Mouse (Mus musculus) cerebellum, postnatal 25 days (tissue): ENCODE results near the gene Tap1.
A peak's percentile ranks its signal among the peaks of the same experiment; 100 is the strongest.

ENCODE experiments used
- DNase-seq, 2 experiments: peaks; one replicate each; pipeline ENCODE4 v3.0.0; 2021; ENCODE audit warnings: mixed read lengths in 2 of 2

Tap1 gene

DNA sequence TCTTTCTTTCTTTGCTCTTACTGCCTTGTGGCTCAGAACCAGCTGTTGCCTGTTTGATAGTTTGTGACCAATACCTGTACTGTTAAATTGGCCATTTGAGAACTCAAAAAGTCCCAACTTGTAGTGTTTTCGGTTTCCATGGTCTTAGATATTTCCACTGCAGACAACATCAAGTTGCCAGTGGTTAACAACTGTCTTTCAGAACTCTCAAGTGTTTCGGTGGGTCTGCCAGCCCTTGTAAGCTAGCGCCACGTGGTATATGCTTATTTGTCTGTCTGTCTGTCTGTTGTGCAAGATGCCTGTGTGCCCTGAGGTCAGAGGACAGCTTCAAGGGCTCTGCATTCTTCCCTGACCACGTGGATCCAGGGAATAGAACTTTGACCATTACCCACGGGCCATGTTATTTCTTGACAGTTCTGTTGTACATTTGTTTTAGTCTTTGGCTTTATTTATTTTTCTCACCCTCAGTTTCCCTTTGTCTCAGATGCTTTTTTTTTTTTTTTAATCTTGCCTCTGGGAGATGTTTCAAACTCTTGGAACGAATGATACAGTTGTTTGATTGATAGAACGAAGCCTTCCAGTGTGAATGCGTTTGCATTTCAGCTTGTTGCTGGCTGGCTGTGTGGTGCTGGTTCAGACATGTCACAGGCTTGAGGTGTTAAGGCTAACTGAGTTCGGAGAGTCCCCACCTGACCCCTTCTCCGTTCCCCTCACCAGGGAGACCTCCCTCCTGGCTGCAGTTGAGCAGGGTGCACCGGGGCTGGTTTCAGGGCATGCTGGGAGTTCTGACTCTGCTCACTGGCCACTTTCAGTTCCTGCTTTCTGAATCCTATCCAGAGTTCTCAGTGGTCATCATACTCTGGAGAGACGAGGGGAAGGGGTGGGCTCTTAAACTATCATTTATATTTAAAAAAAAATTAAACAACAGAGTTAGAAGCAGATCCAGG, 7.2 kb upstream of the Tap1 start:
- no peak for DNase-seq

DNA sequence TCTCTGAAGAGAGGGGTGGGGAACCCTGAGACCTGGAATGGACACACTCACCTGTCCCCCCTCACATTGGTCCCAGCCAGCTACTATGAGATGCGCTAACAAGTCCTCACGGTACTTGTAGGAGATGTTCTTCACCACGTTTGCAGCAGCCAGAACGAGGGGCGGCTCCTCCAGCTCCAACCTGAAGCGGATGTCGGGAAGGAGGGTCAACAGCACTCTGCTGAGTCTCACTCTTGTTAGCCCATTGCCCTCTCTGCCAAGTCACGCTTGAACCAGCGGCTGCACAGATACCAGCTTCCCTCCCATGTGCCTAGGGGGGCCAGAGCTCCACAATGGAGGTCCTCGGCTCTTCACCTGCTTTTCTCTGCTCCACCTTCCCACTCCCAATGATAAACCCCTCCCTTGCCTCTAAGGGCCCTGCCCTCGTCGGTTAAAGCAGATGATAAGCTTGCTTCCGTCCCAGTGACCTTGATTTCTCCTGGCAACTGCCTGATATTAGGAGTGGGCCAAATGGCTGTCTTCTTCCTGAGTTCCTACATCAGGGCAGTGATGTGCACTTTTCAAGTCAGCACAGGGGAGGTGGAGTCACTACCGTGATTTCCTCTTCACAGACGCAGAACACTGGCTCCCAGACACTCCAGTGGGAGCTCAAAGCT, 3.7 kb upstream of the Tap1 start:
- no peak for DNase-seq

DNA sequence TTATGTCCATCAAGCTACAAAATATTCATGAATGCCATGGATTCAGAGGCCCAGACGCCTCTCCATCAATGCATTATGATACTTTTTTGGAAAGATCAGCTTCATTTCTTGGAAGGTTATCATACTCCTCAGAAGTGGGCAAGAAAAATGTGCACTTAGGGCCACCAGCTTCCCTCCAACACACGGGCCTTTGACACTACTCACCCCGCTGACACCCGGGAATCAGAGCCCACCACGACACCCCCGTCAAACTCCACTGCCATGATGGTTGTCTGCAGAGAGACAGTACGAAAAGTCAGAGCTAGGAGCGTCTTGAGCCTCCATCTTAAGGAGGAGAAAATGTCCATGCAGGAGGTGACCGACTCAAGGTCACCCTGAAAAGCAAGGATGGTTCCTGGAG, 1.8 kb upstream of the Tap1 start:
- DNase-seq: no peak

DNA sequence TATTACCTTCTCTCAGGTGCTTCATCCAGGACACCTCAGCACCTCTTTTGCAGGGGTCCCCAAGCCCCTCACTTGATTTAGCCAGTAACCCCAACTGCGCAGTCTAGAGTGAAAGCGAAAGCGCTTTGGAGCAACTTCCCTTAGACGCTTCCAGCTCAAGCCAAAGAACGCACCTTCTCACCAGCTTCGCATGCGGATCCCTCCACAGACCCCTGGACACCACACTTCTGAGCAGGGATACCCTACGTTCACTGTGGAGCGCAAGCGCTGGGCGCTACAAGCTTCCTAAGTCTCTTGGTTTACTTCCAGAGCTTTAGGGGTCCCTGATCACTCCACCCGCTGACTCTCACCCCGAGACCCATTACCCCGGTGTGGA, 480 bp upstream of the Tap1 start:
- no peak for DNase-seq

DNA sequence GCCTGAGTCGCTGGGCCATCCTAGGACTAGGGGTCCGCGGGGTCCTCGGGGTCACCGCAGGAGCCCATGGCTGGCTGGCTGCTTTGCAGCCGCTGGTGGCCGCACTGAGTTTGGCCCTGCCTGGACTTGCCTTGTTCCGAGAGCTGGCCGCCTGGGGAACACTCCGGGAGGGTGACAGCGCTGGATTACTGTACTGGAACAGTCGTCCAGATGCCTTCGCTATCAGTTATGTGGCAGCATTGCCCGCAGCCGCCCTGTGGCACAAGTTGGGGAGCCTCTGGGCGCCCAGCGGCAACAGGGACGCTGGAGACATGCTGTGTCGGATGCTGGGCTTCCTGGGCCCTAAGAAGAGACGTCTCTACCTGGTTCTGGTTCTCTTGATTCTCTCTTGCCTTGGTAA, 657 bp downstream of the Tap1 start:
- no peak for DNase-seq

DNA sequence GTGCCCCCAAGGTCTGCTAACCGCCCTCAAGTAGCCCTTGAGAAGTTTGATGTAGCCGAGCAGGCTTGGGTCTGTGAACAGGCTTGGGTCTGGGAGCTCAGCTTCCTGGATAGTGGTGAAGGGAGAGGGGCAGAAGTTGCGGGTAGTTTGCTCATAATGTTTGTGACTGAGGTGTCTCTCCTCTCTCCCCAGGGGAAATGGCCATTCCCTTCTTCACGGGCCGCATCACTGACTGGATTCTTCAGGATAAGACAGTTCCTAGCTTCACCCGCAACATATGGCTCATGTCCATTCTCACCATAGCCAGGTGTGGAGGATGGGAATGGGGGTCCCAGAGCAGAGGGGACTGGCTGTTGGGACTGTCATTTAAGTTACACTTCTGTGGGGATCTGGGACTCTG, 1.6 kb downstream of the Tap1 start:
- no peak for DNase-seq

DNA sequence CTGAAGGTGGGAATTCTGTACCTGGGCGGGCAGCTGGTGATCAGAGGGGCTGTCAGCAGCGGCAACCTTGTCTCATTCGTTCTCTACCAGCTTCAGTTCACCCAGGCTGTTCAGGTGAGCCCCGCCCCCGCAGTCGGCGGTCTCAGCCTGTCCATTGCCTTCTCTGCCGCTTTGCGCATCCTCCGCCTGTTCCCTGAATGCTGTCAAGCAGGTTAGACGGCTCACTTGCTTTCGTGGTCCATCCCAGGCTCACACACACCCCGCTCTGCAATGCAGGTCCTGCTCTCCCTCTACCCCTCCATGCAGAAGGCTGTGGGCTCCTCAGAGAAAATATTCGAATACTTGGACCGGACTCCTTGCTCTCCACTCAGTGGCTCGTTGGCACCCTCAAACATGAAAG, 5.5 kb downstream of the Tap1 start:
- no peak for DNase-seq

DNA sequence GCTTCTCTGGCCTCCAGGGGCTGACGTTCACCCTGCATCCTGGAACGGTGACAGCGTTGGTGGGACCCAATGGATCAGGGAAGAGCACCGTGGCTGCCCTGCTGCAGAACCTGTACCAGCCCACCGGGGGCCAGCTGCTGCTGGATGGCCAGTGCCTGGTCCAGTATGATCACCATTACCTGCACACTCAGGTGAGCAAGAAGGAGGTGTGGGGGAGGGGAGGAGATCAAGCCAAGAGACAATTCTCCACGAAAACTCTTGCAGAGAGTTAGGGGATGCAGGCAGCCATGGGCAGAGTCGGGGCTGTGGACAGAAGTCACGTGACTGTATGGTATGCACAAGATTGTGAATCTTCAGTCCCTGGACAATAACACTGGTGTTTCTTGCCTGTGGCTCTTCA, 6.1 kb downstream of the Tap1 start:
- DNase-seq: no peak

DNA sequence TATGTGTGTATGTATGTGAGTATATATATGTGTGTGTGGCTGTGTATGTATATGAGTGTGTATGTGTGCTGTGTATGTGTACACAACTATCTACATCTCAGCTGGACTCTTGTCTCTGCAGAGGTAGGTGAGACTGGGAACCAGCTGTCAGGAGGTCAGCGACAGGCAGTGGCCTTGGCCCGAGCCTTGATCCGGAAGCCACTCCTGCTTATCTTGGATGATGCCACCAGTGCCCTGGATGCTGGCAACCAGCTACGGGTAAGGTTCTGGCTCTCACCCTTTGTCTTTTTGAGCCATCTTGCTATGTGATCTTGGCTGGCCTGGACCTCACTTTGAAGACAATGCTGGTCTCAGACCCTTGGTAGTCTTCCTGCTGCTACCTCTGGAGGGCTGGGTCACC, 7.4 kb downstream of the Tap1 start:
- DNase-seq: no peak

DNA sequence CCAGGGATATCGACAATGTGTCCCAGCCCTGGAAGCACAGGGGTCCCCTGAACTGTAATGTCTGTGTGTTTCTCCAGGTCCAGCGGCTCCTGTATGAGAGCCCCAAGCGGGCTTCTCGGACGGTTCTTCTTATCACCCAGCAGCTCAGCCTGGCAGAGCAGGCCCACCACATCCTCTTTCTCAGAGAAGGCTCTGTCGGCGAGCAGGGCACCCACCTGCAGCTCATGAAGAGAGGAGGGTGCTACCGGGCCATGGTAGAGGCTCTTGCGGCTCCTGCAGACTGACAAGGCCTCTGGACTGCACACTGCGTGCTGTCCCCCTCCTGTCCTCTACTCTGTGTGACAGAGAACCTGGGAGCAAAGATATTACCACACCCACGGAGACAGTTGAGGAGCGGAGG, 9.1 kb downstream of the Tap1 start:
- DNase-seq: no peak

DNA sequence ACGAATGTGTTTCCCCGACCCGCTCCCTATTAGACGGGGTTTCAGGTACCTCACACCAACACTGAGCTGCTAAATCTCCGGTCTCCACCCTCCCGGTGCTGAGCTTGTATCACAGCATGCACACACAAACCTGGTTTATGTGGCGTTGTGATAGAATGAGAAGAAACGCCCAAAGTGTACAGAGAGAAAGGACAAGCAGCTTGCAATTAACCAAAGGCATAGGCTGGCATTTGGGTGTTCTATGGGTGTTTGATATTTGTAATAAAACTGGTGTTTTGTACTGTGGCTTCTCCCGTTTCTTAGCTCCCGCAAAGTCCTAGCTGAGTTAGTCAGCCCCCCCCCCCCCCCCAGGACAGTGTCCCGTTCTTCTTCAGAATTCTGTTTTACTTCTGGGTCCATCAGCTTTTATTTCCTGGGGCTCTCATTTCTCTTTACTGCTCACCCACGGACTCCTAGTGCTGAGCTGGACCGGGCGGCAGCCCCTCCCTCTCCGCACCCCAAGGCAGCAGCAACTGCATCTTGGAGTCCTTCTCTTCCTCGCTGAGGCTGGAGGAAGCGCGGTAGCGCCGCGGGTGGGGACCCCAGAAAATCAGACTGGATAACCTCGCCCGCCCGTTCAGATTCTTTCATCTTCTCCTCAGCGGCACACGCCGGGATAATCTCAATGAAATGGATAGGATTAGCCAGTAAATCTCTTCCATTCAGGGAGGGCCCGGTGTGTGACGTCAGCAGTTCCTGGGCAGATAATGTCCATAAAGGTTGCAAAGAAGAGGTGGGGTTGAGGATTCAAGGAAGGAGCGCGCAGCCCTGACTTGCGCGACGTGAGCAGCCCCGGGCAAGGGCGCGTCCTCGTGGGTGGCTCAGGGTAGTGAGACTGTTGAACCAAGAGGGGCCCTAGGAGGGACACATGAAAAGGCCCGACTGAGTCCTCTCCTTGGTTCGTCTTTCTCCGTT, 9.9 kb downstream of the Tap1 start, which contains the start of gene Psmb8:
Gene Psmb8 (plus strand): TSS at position 781 of the 954 bp plus-strand sequence.
- peak; percentile 79 to 89 for DNase-seq

DNA sequence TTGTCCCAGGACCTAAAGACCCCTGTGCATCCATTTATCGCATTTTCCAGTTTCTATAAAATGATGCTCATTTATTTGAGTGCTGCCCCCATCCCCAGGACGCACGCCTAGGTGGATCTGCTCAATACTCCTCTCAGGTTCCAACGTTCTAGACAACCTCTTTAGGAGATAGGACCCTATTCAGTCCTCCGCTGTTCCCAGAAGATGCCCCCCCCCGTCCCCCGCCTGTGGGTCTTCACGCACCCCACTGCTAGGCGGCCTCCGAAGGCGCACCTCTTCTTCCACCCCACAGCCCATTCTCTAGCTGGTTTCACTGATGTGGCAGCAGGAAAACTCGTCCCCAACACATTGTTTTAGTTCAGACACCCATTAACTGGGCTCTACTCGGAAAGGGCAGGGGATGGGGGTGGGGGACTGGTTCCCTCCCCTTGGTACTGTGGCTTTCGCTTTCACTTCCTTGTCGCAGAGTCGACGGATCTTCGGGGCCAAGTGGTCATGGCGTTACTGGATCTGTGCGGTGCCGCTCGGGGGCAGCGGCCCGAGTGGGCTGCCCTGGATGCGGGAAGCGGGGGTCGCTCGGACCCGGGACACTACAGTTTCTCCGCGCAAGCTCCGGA, 10.7 kb downstream of the Tap1 start:
- DNase-seq: no peak

DNA sequence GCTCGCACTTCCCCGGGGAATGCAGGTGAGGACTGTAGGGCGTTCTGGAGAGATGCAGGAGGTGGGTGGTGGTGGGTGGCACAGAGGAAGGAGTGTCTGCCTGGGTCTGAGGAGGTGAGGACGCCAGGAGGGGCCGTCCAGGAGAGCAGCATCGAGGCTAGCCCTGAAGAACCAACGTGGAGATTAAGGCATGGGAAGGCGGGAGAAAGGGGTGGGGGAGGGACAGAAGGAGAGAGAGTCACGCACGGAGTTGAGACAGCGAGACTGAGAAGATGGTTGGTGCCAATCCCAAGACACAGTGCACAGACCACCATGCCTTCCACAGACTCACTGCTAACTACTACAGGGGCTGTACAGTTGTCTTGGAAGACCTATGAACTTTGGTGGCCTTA, 11.2 kb downstream of the Tap1 start:
- no peak for DNase-seq

DNA sequence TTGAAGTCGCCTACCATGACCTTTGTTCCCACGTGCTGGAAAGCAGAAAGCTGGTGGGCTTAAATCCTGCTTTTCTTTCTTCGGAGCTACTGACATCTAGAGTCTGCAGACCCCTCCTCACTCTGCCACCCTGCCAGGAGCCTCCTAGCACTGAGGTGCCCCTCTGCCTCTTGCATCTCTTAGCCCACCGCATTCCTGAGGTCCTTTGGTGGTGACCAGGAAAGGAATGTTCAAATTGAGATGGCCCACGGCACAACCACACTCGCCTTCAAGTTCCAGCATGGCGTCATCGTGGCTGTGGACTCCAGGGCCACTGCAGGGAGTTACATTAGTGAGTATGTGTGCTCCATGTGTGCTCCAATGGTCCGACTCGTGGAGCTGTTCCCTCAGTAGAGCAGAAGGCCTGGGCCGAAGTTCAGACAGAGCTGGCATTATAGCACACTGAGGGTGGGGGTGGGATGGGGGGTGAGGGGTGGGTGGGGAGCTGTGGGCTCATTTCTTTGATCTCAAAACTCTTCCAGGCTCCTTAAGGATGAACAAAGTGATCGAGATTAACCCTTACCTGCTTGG, 11.8 kb downstream of the Tap1 start:
- no peak for DNase-seq

DNA sequence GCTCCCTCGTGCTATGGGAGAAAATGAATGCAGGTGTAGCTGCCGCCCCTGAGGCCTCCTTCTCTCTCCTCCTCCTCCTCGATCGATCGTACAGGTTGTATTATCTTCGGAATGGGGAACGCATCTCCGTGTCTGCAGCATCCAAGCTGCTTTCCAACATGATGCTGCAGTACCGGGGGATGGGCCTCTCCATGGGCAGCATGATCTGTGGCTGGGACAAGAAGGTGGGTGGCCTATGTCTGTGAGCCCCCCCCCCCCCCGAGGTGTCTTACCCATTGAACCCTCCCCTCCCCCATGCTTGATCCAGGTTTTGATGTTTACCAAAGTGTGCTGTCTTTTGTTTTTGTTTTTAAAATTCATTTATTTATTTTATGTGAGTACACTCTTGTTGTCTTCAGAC, 12.7 kb downstream of the Tap1 start:
- no peak for DNase-seq

DNA sequence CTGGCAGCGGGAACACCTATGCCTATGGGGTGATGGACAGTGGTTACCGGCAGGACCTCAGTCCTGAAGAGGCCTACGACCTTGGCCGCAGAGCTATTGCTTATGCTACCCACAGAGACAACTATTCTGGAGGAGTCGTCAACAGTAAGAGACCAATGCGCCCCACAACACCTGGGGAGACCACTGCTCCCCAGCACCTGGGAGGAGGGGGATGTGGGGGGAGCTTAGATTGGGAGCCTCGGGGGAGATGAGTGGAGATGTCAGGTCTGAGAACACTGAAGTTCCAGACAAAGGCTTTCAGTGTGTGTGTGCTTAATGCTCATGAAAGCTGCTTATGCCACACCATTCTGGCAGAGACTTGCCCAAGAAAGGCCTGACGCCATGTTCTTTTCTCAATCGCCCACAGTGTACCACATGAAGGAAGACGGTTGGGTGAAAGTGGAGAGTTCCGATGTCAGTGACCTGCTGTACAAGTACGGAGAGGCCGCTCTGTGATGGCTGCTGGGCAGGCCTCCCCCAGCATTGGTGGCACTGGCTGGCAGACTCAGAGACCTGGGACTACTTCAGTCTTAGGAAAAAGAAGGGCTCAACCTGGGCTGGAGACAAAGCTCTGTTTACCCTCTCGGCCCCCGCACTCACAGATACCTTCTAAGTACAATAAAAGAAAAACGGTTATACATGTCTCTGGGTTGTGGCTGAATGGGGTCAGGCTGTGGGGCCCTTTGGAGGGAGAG, 13.6 kb downstream of the Tap1 start:
- no peak for DNase-seq

DNA sequence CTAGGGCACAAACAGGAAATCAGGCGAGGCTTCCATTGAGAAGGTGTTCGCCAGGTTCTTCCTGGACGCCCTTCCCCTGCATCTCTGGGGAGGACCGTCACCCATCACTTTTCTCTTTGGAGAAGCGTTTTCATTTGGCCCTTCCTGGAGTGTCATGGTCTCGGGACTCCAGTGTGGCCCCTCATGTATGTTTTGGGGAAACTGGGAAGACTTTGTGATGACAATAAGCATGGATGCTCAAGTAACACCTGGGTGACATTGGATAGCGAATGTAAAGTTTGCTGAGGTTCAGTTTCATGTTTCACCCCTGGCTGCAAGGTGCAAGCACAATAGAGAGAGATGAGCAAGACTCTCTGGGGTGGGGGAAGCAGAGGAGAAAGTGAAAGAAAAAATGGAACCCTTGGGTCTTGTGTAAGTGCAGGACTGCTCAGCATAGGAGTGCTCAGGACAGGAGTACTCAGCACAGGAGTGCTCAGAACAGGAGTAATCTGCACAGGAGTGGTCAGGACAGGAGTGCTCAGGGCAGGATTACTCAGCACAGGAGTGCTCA, 14.2 kb downstream of the Tap1 start:
- DNase-seq: no peak

DNA sequence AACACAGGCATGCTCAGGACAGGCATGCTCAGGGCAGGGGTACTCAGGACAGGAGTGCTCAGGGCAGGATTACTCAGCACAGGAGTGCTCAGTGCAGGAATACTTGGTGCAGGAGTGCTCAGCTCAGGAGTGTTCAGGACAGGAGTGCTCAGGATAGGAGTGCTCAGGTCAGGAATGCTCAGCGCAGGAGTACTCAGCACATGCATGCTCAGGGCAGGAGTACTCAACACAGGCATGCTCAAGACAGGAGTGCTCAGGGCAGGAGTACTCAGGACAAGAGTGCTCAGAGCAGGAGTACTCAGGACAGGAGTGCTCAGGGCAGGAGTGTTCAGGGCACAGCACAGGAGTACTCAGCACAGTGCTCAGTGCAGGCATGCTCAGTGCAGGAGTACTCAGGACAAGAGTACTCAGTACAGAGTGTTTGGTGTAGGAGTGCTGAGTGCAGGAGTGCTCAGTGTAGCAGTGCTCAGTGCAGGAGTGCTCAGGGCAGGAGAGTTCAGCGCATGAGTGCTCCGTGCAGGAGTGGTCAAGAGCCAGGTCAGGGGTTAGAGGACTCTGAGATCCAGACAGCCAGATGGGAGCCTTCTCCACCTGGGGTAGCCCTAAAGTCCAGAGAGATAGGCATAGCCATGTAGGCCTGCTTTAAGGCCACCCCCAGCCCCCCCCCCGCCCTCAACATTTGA, 15.5 kb downstream of the Tap1 start:
- DNase-seq: no peak

DNA sequence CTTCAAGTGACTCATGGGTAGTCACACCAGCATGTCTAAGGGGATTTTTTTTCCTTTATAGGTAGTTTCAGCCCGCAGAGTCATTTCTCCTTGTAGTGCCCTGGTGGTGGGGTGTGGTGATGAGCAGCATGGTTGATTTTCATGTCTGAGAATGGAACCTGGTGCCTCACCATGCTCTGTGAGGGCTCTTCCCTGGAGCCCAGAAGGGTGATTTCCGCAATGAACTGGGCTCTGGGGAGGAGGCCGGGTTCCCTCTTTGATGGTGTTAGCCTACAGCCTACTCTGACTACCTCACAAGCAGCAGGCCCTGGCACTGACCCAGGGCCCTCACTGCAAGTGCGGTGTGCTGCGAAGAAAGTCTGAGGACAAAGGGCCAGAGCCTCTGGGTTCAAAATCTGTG, 16.1 kb downstream of the Tap1 start, which contains the start of gene Tap2:
Gene Tap2 (plus strand): TSS at position 84 of the 400 bp plus-strand sequence.
- no peak for DNase-seq

DNA sequence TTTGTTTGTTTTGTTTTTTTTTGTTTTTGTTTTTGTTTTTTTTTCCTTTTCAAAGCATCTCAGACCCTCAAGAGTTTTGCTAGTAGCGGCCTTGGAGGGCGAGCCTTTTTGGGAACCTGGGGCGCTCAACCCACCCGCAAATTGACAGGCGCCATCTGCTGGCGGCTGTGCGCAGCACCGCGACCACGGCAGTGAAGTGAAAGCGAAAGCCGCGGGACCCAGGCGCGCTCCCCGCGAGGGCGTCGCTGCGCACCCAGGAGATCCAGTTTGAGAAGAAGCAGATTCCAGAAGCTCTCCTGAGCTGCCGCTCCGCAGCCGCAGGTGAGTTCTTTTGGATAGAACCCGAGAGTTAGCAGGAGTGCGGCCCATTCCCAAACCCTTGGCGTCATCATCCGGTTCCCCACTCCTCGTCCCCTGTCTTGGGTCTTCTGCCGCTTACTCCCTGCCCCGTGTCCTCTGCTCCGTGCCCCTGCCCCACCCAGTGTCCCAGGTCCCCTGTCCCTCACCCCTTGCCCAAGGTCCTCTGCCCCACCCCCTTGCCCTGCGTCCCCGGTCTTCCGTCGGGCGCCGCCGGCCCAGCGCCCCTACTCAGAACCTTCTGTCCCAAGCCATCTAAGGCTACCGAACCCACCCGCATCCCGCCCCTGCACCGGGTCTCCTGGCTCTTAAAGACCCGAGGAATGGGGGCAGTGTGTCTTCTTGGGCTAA, 17.1 kb downstream of the Tap1 start:
- peak; percentile 86 to 92 for DNase-seq
